Mouse (Mus musculus) gastrocnemius, adult 18-20 months (tissue): ENCODE results near the gene 3110082J24Rik. TPM values are rescaled to one million over a fixed set of nuclear protein-coding genes. Genes with fewer than 3 reads are reported as not detected.
A peak's percentile ranks its signal among the peaks of the same experiment; 100 is the strongest.

Experiments
- DNase-seq: peaks from one replicate; pipeline ENCODE4 v3.0.0; 2021; ENCODE audit warnings: low spot score
- long read RNA-seq, 2 experiments: library from polyadenylated mRNA; stranded (forward); transcript quantifications; one replicate each; pipeline ENCODE4 v2.0.0; 2021
- total RNA-seq, 2 experiments: library from RNA; stranded (reverse); gene quantifications; 2 replicates each; pipeline ENCODE4 v1.2.3; 2021

3110082J24Rik gene
- not detected for total RNA-seq
- long read RNA-seq, experiment 1 = 0 reads
- long read RNA-seq, experiment 2 = 0 reads

- no peak for DNase-seq
Measured at GRCm38 (mm10) chr5:30105668-30106300, at the start of gene 3110082J24Rik. 3110082J24Rik (minus strand) TSS chr5:30106086.

GRCm38 (mm10) chr5:30155395-30155792 lies 49.5 kb upstream of the 3110082J24Rik start:
- DNase-seq = no peak

- DNase-seq = peak; percentile 95
Measured at GRCm38 (mm10) chr5:30154474-30155394, 48.8 kb upstream of the 3110082J24Rik start, which contains the start of the genes Hadha and Hadhb. Hadha (minus strand) TSS chr5:30155162. Hadhb (plus strand) TSS chr5:30155248.

- DNase-seq = no peak
Measured at GRCm38 (mm10) chr5:30154013-30154412, 48.1 kb upstream of the 3110082J24Rik start.

- DNase-seq = no peak
Measured at GRCm38 (mm10) chr5:30153222-30153621, 47.3 kb upstream of the 3110082J24Rik start.

- no peak for DNase-seq
Measured at GRCm38 (mm10) chr5:30152413-30152812, 46.5 kb upstream of the 3110082J24Rik start.

GRCm38 (mm10) chr5:30152007-30152406 lies 46.1 kb upstream of the 3110082J24Rik start:
- no peak for DNase-seq

GRCm38 (mm10) chr5:30148133-30148920 lies 42.4 kb upstream of the 3110082J24Rik start:
- DNase-seq = no peak

- no peak for DNase-seq
Measured at GRCm38 (mm10) chr5:30146526-30146925, 40.6 kb upstream of the 3110082J24Rik start.

GRCm38 (mm10) chr5:30138193-30138592 lies 32.3 kb upstream of the 3110082J24Rik start:
- DNase-seq = no peak

GRCm38 (mm10) chr5:30137271-30137670 lies 31.4 kb upstream of the 3110082J24Rik start:
- no peak for DNase-seq

GRCm38 (mm10) chr5:30135711-30136231 lies 29.9 kb upstream of the 3110082J24Rik start:
- DNase-seq = no peak

GRCm38 (mm10) chr5:30132173-30132572 lies 26.3 kb upstream of the 3110082J24Rik start:
- DNase-seq = no peak

GRCm38 (mm10) chr5:30131246-30131645 lies 25.4 kb upstream of the 3110082J24Rik start:
- no peak for DNase-seq

GRCm38 (mm10) chr5:30128680-30129079 lies 22.8 kb upstream of the 3110082J24Rik start:
- no peak for DNase-seq

- DNase-seq = no peak
Measured at GRCm38 (mm10) chr5:30127921-30128597, 22.2 kb upstream of the 3110082J24Rik start.

GRCm38 (mm10) chr5:30126756-30127155 lies 20.9 kb upstream of the 3110082J24Rik start:
- DNase-seq = no peak

- DNase-seq = peak; percentile 38
Measured at GRCm38 (mm10) chr5:30125587-30125986, 19.7 kb upstream of the 3110082J24Rik start.

- DNase-seq = no peak
Measured at GRCm38 (mm10) chr5:30122481-30122880, 16.6 kb upstream of the 3110082J24Rik start.

GRCm38 (mm10) chr5:30120106-30120505 lies 14.2 kb upstream of the 3110082J24Rik start:
- no peak for DNase-seq

GRCm38 (mm10) chr5:30119163-30119562 lies 13.3 kb upstream of the 3110082J24Rik start:
- no peak for DNase-seq
